ENCODE assay signal across 9 mouse cellular contexts in genomic region chr1:184827175-184827701, GRCm38 (mm10). TPM values are rescaled to one million over a fixed set of nuclear protein-coding genes. Genes with fewer than 3 reads are reported as not detected.
DNase-seq lines count a peak whose midpoint lies in the region; ATAC-seq and TF ChIP-seq lines count a peak whose summit lies in the region.
"Had no signal": no experiment of that assay in that cellular context is flagged by ENCODE, and none has a peak within 500 bp of the region (broad histone marks: within the 10 kb centered on the region; RNA-seq: fewer than 3 reads in every experiment).

No protein-coding gene starts in this region.

- DNase-seq in heart, adult 2 months, result peak; percentile 19 to 29
- no peak for DNase-seq in heart, postnatal 25 days (ENCODE audit: low spot score)
- DNase-seq in forebrain, embryonic 10.5 days (ENCODE audit: extremely low spot score, low spot score), result no peak
- DNase-seq in kidney, adult 2 months, result peak; percentile 89
- no peak for DNase-seq in thymus, postnatal 10 days (ENCODE audit: low spot score in 2 of 2)
- no peak for DNase-seq in cerebellum, postnatal 10 days
- DNase-seq in urinary bladder, postnatal 36 days (ENCODE audit: low spot score in 2 of 2), result no peak

- no peak for TF ChIP-seq POLR2A in heart, adult 2 months (IDR thresholded peaks at IDR 0.05; ENCODE audit: insufficient read depth, low read depth, low read length)
- no peak for TF ChIP-seq POLR2A in kidney, adult 2 months (IDR thresholded peaks at IDR 0.05; ENCODE audit: low read depth, low read length)

- no peak for TF ChIP-seq CTCF in heart, adult 2 months (IDR thresholded peaks at IDR 0.05)
- TF ChIP-seq CTCF in kidney, adult 2 months (conservative IDR thresholded peaks at IDR 0.05; ENCODE audit: insufficient read depth, insufficient read length, low read depth, low read length), result no peak

- H3K9ac ChIP-seq in heart, adult 2 months (ENCODE audit: low read depth, low read length), result no peak overlapping the region
- H3K9ac ChIP-seq in midbrain, embryonic 13.5 days (replicated peaks), result peak overlapping the region; percentile 48

- no peak overlapping the region; the same call in 1 of the 2 replicates for H3K27ac ChIP-seq in heart, adult 2 months
- no peak overlapping the region for H3K27ac ChIP-seq in forebrain, embryonic 10.5 days
- H3K27ac ChIP-seq in kidney, adult 2 months (ENCODE audit: insufficient read depth, low read depth, low read length), result peak overlapping the region; percentile 85
- peak overlapping the region; percentile 1; the same call in 1 of the 2 replicates for H3K27ac ChIP-seq in midbrain, embryonic 13.5 days

- peaks cover 4% of the 10 kb centered on the region for H3K4me1 ChIP-seq in heart, adult 2 months (ENCODE audit: control insufficient read depth, insufficient read depth, low read length)
- peaks cover 30% of the 10 kb centered on the region for H3K4me1 ChIP-seq in forebrain, embryonic 10.5 days
- peaks cover 16% of the 10 kb centered on the region; the same call in 1 of the 2 replicates for H3K4me1 ChIP-seq in kidney, adult 2 months (ENCODE audit: control insufficient read depth, insufficient read depth, low read length)
- peaks cover 15% of the 10 kb centered on the region for H3K4me1 ChIP-seq in midbrain, embryonic 13.5 days (replicated peaks)

- intact Hi-C loops in heart, adult 2 months (cut with DNase I), result loop anchor here (2.0 kb wide), 1 partner anchor 18 kb away; no protein-coding TSS in a partner anchor
- intact Hi-C loops in heart, postnatal 25 days (cut with DNase I), result no loop called here

- TF ChIP-seq EP300 in heart, adult 2 months (IDR thresholded peaks at IDR 0.05; ENCODE audit: insufficient read depth, low read depth, low read length), result no peak

- no peaks in the 10 kb centered on the region for H3K79me2 ChIP-seq in heart, adult 2 months (replicated peaks; ENCODE audit: control insufficient read depth, insufficient read depth, low read length)

- no peak for ATAC-seq in midbrain, embryonic 13.5 days

- H3K9me3 ChIP-seq in forebrain, embryonic 10.5 days, result no peaks in the 10 kb centered on the region
- no peaks in the 10 kb centered on the region for H3K9me3 ChIP-seq in midbrain, embryonic 13.5 days
- H3K9me3 ChIP-seq: G1E had no signal

- H3K36me3 ChIP-seq in heart, adult 2 months (ENCODE audit: control insufficient read depth, insufficient read depth, low read length), result no peaks in the 10 kb centered on the region
- H3K36me3 ChIP-seq in forebrain, embryonic 10.5 days (replicated peaks), result peaks cover 34% of the 10 kb centered on the region
- peaks cover 4% of the 10 kb centered on the region; the same call in 1 of the 2 replicates for H3K36me3 ChIP-seq in kidney, adult 2 months (ENCODE audit: control insufficient read depth, insufficient read depth, low read length)
- H3K36me3 ChIP-seq in midbrain, embryonic 13.5 days, result peaks cover 24% of the 10 kb centered on the region

- H3K27me3 ChIP-seq in heart, adult 2 months (ENCODE audit: control insufficient read depth, insufficient read depth, low read length), result no peaks in the 10 kb centered on the region
- peaks cover 8% of the 10 kb centered on the region for H3K27me3 ChIP-seq in forebrain, embryonic 10.5 days (ENCODE audit: poor library complexity, severe bottlenecking)
- H3K27me3 ChIP-seq in kidney, adult 2 months (replicated peaks; ENCODE audit: control insufficient read depth, insufficient read depth, low read length), result no peaks in the 10 kb centered on the region
- H3K27me3 ChIP-seq in midbrain, embryonic 13.5 days, result no peaks in the 10 kb centered on the region

- H3K4me2 ChIP-seq in midbrain, embryonic 13.5 days (replicated peaks), result peak overlapping the region; percentile 48

- WGBS in heart, adult 2 months, result 52% methylated on average over 23 of the region's 23 CpGs
- WGBS in forebrain, embryonic 10.5 days, result 31% methylated on average over 23 of the region's 23 CpGs
- 44% methylated on average over 23 of the region's 23 CpGs for WGBS in kidney, adult 2 months
- 24% methylated on average over 23 of the region's 23 CpGs for WGBS in midbrain, embryonic 13.5 days

- H3K4me3 ChIP-seq in heart, adult 2 months, result no peak overlapping the region
- peak overlapping the region; percentile 25 for H3K4me3 ChIP-seq in forebrain, embryonic 10.5 days
- peak overlapping the region; percentile 16; the same call in 1 of the 2 replicates for H3K4me3 ChIP-seq in kidney, adult 2 months (ENCODE audit: insufficient read depth, low read depth, low read length)
- H3K4me3 ChIP-seq in midbrain, embryonic 13.5 days (replicated peaks), result peak overlapping the region; percentile 25

RNA-seq across cellular contexts. Expression of gene Marc1, which starts 16.1 kb away (rescaled TPM):
- not detected for total RNA-seq in heart, adult 2 months (2021)
- polyA plus RNA-seq in heart, adult 2 months (2012; rRNA removed), result 0.20 and 0.41 TPM in 2 replicates
- not detected for total RNA-seq in heart, postnatal 25 days (2021)
- polyA plus RNA-seq in forebrain, embryonic 10.5 days (2016; fragmentation: Nextera tagmentation; extraction: Ambion mirVana), result not detected in 2 replicates
- polyA plus RNA-seq in kidney, adult 2 months (2012; rRNA removed), result 1.0 and 2.1 TPM in 2 replicates
- polyA plus RNA-seq in midbrain, embryonic 13.5 days (2015; fragmentation: Nextera tagmentation; extraction: Ambion mirVana), result not detected in 2 replicates
- total RNA-seq: G1E had no signal
- polyA plus RNA-seq: G1E had no signal

RNA-seq across cellular contexts. Expression of gene Marc2, which starts 19.0 kb away (rescaled TPM):
- 100 to 1,000 TPM; 106 to 146 TPM for total RNA-seq in heart, adult 2 months (2021)
- polyA plus RNA-seq in heart, adult 2 months (2012; rRNA removed), result 41.6 and 56.6 TPM in 2 replicates
- 100 to 1,000 TPM; 106 to 111 TPM for total RNA-seq in heart, postnatal 25 days (2021)
- 78.1 and 82.6 TPM in 2 replicates for polyA plus RNA-seq in forebrain, embryonic 10.5 days (2016; fragmentation: Nextera tagmentation; extraction: Ambion mirVana)
- polyA plus RNA-seq in kidney, adult 2 months (2012; rRNA removed), result 257 and 403 TPM in 2 replicates
- polyA plus RNA-seq in midbrain, embryonic 13.5 days (2015; fragmentation: Nextera tagmentation; extraction: Ambion mirVana), result 93.0 and 95.2 TPM in 2 replicates

RNA-seq across cellular contexts. Expression of gene C130074G19Rik, which starts 55.8 kb away (rescaled TPM):
- 10 to 100 TPM; 13.5 to 18.8 TPM for total RNA-seq in heart, adult 2 months (2021)
- 7.3 and 10.7 TPM in 2 replicates for polyA plus RNA-seq in heart, adult 2 months (2012; rRNA removed)
- total RNA-seq in heart, postnatal 25 days (2021), result 10 to 100 TPM; 17.4 to 18.0 TPM
- 0.56 and 0.58 TPM in 2 replicates for polyA plus RNA-seq in forebrain, embryonic 10.5 days (2016; fragmentation: Nextera tagmentation; extraction: Ambion mirVana)
- 83.3 and 113 TPM in 2 replicates for polyA plus RNA-seq in kidney, adult 2 months (2012; rRNA removed)
- polyA plus RNA-seq in midbrain, embryonic 13.5 days (2015; fragmentation: Nextera tagmentation; extraction: Ambion mirVana), result 0.85 and 1.2 TPM in 2 replicates
- total RNA-seq: G1E had no signal
- polyA plus RNA-seq: G1E had no signal

Comparison
In these comparisons a context has a peak if more than half of its experiments do, and no peak if none do; other contexts are left out.
1. DNase-seq: peak in heart, adult 2 months (2 of 2) and kidney, adult 2 months (single experiment); none in heart, postnatal 25 days (single experiment), forebrain, embryonic 10.5 days (single experiment), thymus, postnatal 10 days (0 of 2), cerebellum, postnatal 10 days (0 of 2) and urinary bladder, postnatal 36 days (0 of 2).
2. H3K27ac ChIP-seq: peak in kidney, adult 2 months (single experiment) and midbrain, embryonic 13.5 days (single experiment); none in heart, adult 2 months (single experiment) and forebrain, embryonic 10.5 days (single experiment).